Mouse (Mus musculus) ZHBTc4 (cell line): ENCODE measurements around the gene Flot2.
"Not testable (repeated sequence)": the region's sequence is repeated elsewhere in the genome, so short reads cannot be mapped to it uniquely, and the experiment has no call there.

Experiments used
- DNase-seq: peaks from one replicate; pipeline ENCODE4 v3.0.0-alpha.2; 2011; ENCODE audit warnings: low read depth, low spot score

Flot2 gene

GRCm38 (mm10) chr11:78037831-78038752 is at the start of gene Flot2:
Flot2 (plus strand) TSS chr11:78037931.
- DNase-seq = peak; percentile 76

GRCm38 (mm10) chr11:77989071-77989690 is 48.5 kb upstream of the Flot2 start:
- DNase-seq = no peak

GRCm38 (mm10) chr11:77995556-77995955 is 42.2 kb upstream of the Flot2 start:
- no peak for DNase-seq

- no peak for DNase-seq
Observed at GRCm38 (mm10) chr11:78006446-78006845, 31.3 kb upstream of the Flot2 start.

- DNase-seq = peak; percentile 86
Observed at GRCm38 (mm10) chr11:78019676-78020075, 18.1 kb upstream of the Flot2 start.

GRCm38 (mm10) chr11:78023607-78024006 is 14.1 kb upstream of the Flot2 start:
- DNase-seq = peak; percentile 72

GRCm38 (mm10) chr11:78029240-78029639 is 8.5 kb upstream of the Flot2 start:
- no peak for DNase-seq

GRCm38 (mm10) chr11:78030600-78030999 is 7.1 kb upstream of the Flot2 start:
- DNase-seq = no peak

GRCm38 (mm10) chr11:78031389-78031788 is 6.3 kb upstream of the Flot2 start:
- DNase-seq = no peak

GRCm38 (mm10) chr11:78031947-78032808 is 5.6 kb upstream of the Flot2 start, which contains the start of gene Dhrs13:
Dhrs13 (plus strand) TSS chr11:78032280.
- peak; percentile 98 for DNase-seq

GRCm38 (mm10) chr11:78032809-78033195 is 4.9 kb upstream of the Flot2 start:
- DNase-seq = no peak

- no peak for DNase-seq
Observed at GRCm38 (mm10) chr11:78033931-78034617, 3.7 kb upstream of the Flot2 start.

- no peak for DNase-seq
Observed at GRCm38 (mm10) chr11:78036791-78037190, 940 bp upstream of the Flot2 start.

- peak; percentile 52 for DNase-seq
Observed at GRCm38 (mm10) chr11:78040878-78041277, 3.1 kb downstream of the Flot2 start.

GRCm38 (mm10) chr11:78042290-78042870 is 4.6 kb downstream of the Flot2 start:
- DNase-seq = peak; percentile 74

GRCm38 (mm10) chr11:78044758-78045251 is 7.1 kb downstream of the Flot2 start:
- no peak for DNase-seq

- DNase-seq = not testable (repeated sequence)
Observed at GRCm38 (mm10) chr11:78048637-78049036, 10.9 kb downstream of the Flot2 start.

- DNase-seq = no peak
Observed at GRCm38 (mm10) chr11:78053078-78053477, 15.3 kb downstream of the Flot2 start.

GRCm38 (mm10) chr11:78056946-78057345 is 19.2 kb downstream of the Flot2 start:
- peak; percentile 26 for DNase-seq
